Mouse (Mus musculus) adrenal gland, postnatal 14 days (tissue): Measurements from ENCODE around the gene 2700049A03Rik. TPM values are rescaled to one million over a fixed set of nuclear protein-coding genes. Genes with fewer than 3 reads are reported as not detected.

Experiments used
- DNase-seq: peaks from one replicate; pipeline ENCODE4 v3.0.0; 2021; ENCODE audit warnings: mixed read lengths
- total RNA-seq: library from RNA; stranded (reverse); gene quantifications from 2 replicates; pipeline ENCODE4 v1.2.3, GENCODE M21; 2021

The 2700049A03Rik gene
- total RNA-seq, 1 experiment from 2014 or later = 9.1 TPM

GRCm38 (mm10) chr12:71269367-71269766, 132.7 kb downstream of the 2700049A03Rik start:
- DNase-seq = no peak

GRCm38 (mm10) chr12:71271131-71271530, 134.5 kb downstream of the 2700049A03Rik start:
- no peak for DNase-seq

GRCm38 (mm10) chr12:71274519-71275237, 138.0 kb downstream of the 2700049A03Rik start:
- DNase-seq = peak; percentile 27

- DNase-seq = no peak
Observed at GRCm38 (mm10) chr12:71275906-71276595, 139.4 kb downstream of the 2700049A03Rik start.

- peak; percentile 10 for DNase-seq
Observed at GRCm38 (mm10) chr12:71279521-71280262, 143.0 kb downstream of the 2700049A03Rik start.

GRCm38 (mm10) chr12:71281201-71281768, 144.6 kb downstream of the 2700049A03Rik start:
- no peak for DNase-seq

GRCm38 (mm10) chr12:71285399-71285798, 148.8 kb downstream of the 2700049A03Rik start:
- no peak for DNase-seq

- no peak for DNase-seq
Observed at GRCm38 (mm10) chr12:71290460-71290859, 153.8 kb downstream of the 2700049A03Rik start.

Other genes starting within 250 kb of the 2700049A03Rik start
- 184 and 197 TPM in 2 replicates for gene Actr10, start 199.0 kb upstream of the 2700049A03Rik start, total RNA-seq
- 336 and 360 TPM in 2 replicates for gene Psma3, start 162.2 kb upstream of the 2700049A03Rik start, total RNA-seq
- 24.8 and 27.5 TPM in 2 replicates for gene Arid4a, start 120.9 kb upstream of the 2700049A03Rik start, total RNA-seq
- gene Tomm20l, start 25.4 kb upstream of the 2700049A03Rik start, total RNA-seq = 3.7 and 6.9 TPM in 2 replicates
- gene Timm9, start 164 bp upstream of the 2700049A03Rik start, total RNA-seq = 68.7 and 72.3 TPM in 2 replicates
- gene Dact1, start 173.0 kb downstream of the 2700049A03Rik start, total RNA-seq = 19.3 and 22.7 TPM in 2 replicates